Mouse (Mus musculus) myocyte (in vitro differentiated cells): ENCODE measurements at regions not wholly inside any gene's neighbourhood (a gene's known extent, or its start where the extent isn't known, plus 50 kb on each side); places are given as distances from the start of the nearest gene placed in this dataset.

Source experiments
- H3K27me3 ChIP-seq: one replicate; pipeline ENCODE4 v1.6.1; 2011; ENCODE audit not compliant: control insufficient read depth, insufficient read depth, insufficient read length
- H3K36me3 ChIP-seq: one replicate; pipeline ENCODE4 v1.6.1; 2011; ENCODE audit not compliant: control insufficient read depth, insufficient read depth
- H3K4me2 ChIP-seq: one replicate; pipeline ENCODE4 v1.6.1; 2011; ENCODE audit warnings: low read depth, control low read depth
- H3K4me3 ChIP-seq: one replicate; pipeline ENCODE4 v1.5.1; 2011; ENCODE audit warnings: mild to moderate bottlenecking, control low read depth, moderate library complexity
- H3K79me2 ChIP-seq: one replicate; pipeline ENCODE4 v1.6.1; 2011; ENCODE audit not compliant: control insufficient read depth, insufficient read depth
- H3ac ChIP-seq: one replicate; pipeline ENCODE4 v1.6.1; 2011; ENCODE audit not compliant: control insufficient read depth, insufficient read length
- CEBPB ChIP-seq: IDR thresholded peaks from 2 replicates; pipeline ENCODE4 v1.6.1; 2011; ENCODE audit warnings: mild to moderate bottlenecking, moderate library complexity; ENCODE audit not compliant: poor library complexity, insufficient read depth, severe bottlenecking
- E2F4 ChIP-seq: IDR thresholded peaks from one replicate; pipeline ENCODE4 v1.6.1; 2011; ENCODE audit warnings: mild to moderate bottlenecking, control low read depth, moderate library complexity; ENCODE audit not compliant: insufficient read depth
- MAX ChIP-seq: IDR thresholded peaks from one replicate; pipeline ENCODE4 v1.6.1; 2011; ENCODE audit warnings: low read depth, mild to moderate bottlenecking, control low read depth
- MYOD1 ChIP-seq, 3 experiments: IDR thresholded peaks; one replicate each; pipeline ENCODE4 v1.6.1; 2011; ENCODE audit warnings: control low read depth in 2 of 3, low read depth in 2 of 3, mild to moderate bottlenecking in 2 of 3, moderate library complexity in 1 of 3; ENCODE audit not compliant: insufficient read length in 2 of 3, control insufficient read depth in 1 of 3
- MYOG ChIP-seq, 3 experiments: IDR thresholded peaks; one replicate each; pipeline ENCODE4 v1.6.1; 2011; ENCODE audit warnings: control low read depth in 2 of 3, low read depth in 2 of 3, mild to moderate bottlenecking in 2 of 3; ENCODE audit not compliant: insufficient read length in 2 of 3, control insufficient read depth in 1 of 3, insufficient read depth in 1 of 3
- POLR2A ChIP-seq: IDR thresholded peaks from one replicate; pipeline ENCODE4 v1.6.1; 2011; ENCODE audit warnings: low read depth, mild to moderate bottlenecking, control low read depth, moderate library complexity; ENCODE audit not compliant: insufficient read length
- POLR2AphosphoS2 ChIP-seq: IDR thresholded peaks from one replicate; pipeline ENCODE4 v1.6.1; 2011; ENCODE audit warnings: low read depth, control low read depth; ENCODE audit not compliant: insufficient read length
- REST ChIP-seq: IDR thresholded peaks from one replicate; pipeline ENCODE4 v1.6.1; 2011; ENCODE audit warnings: mild to moderate bottlenecking, control low read depth, moderate library complexity; ENCODE audit not compliant: insufficient read depth, insufficient read length
- SRF ChIP-seq: IDR thresholded peaks from one replicate; pipeline ENCODE4 v1.6.1; 2011; ENCODE audit warnings: low read depth; ENCODE audit not compliant: control insufficient read depth, insufficient read length
- TCF12 ChIP-seq: IDR thresholded peaks from one replicate; pipeline ENCODE4 v1.6.1; 2011; ENCODE audit warnings: mild to moderate bottlenecking, control low read depth; ENCODE audit not compliant: poor library complexity, insufficient read depth, severe bottlenecking
- TCF3 ChIP-seq: IDR thresholded peaks from one replicate; pipeline ENCODE4 v1.6.1; 2011; ENCODE audit warnings: low read depth, control low read depth; ENCODE audit not compliant: insufficient read length
- USF1 ChIP-seq: IDR thresholded peaks from one replicate; pipeline ENCODE4 v1.6.1; 2011; ENCODE audit warnings: low read depth, mild to moderate bottlenecking, control low read depth, moderate library complexity

DNA sequence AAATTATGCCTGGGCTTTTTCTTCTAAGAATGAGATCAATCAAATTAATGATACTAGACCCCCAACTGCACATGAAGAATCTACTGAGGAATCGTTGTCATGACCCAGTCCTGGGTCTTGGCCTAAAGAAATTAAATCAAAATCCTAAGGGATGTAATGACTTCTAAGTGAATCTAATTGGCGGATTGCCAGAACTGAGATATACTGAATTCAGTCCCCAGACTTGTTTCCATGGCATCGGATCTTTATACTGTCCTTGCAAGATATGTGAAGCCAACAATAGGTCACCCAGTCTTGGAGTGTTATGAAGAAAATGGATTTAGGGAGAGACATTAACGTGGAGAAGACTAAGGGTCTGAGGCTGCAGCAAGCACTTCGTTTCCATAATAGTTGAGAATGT lies 360.4 kb upstream of the Kif18a start:
- Histone ChIP-seq H3K36me3 (no peaks in the 10 kb centered on the region), H3K79me2 (no peaks in the 10 kb centered on the region), H3K4me2 (no peak overlapping the region), H3ac (no peak overlapping the region), H3K27me3 (no peaks in the 10 kb centered on the region), H3K4me3 (no peak overlapping the region)
- TF ChIP-seq MYOG (IDR thresholded peaks at IDR 0.05; ENCODE audit: control insufficient read depth in 1 of 3, insufficient read depth in 1 of 3, insufficient read length in 2 of 3, low read depth in 2 of 3) (no peak), MYOD1 (IDR thresholded peaks at IDR 0.05; ENCODE audit: control insufficient read depth in 1 of 3, insufficient read length in 2 of 3, low read depth in 2 of 3) (no peak), SRF (no peak)

DNA sequence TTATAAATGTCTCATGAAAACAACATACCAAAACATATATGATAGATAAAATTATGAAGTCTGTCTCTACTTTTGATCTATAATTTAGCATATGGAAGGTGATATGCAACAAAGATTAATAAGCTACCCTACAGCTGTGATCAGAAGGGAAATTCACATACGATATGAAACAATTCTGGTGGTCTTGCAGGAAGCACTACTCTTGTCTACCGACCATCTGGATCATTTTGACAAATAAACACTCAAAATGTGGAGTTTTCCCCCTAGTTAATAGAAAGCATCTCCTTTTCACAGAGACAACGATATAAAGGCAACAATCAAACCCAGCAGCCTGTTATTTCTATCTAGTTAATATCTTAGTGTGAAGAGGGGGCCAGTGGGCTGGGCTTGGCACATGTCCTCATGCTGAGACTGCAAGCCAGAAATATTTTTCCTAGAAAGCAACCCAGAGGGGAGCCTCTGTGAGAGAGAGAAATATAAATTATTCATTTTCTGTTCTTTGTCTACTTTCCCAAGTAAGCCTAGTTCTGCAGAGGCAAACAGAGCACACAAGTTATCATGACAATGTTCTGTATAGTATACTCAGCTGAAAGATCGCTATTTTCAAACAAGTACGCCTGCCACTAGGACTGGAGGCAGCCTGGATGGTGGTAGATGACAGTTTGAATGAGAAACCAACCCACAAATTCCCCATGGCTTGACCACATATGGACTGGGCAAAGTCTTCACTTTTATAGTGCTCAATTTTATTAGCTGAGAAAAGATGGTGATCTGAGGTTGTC lies 344.4 kb upstream of the Kif18a start:
- Histone ChIP-seq H3K27me3 (no peaks in the 10 kb centered on the region), H3ac (no peak overlapping the region), H3K79me2 (no peaks in the 10 kb centered on the region), H3K4me3 (no peak overlapping the region), H3K36me3 (no peaks in the 10 kb centered on the region), H3K4me2 (no peak overlapping the region)
- TF ChIP-seq CEBPB (no peak), E2F4 (no peak), MYOD1 (IDR thresholded peaks at IDR 0.05; ENCODE audit: control insufficient read depth in 1 of 3, insufficient read length in 2 of 3, low read depth in 2 of 3) (no peak), SRF (no peak), MYOG (IDR thresholded peaks at IDR 0.05; ENCODE audit: control insufficient read depth in 1 of 3, insufficient read depth in 1 of 3, insufficient read length in 2 of 3, low read depth in 2 of 3) (no peak), USF1 (no peak), TCF12 (no peak), POLR2AphosphoS2 (no peak), REST (no peak), POLR2A (no peak), MAX (no peak), TCF3 (no peak)

GRCm38 (mm10) chr2:108980921-108981320 lies 299.6 kb upstream of the Kif18a start:
- TF ChIP-seq USF1 (no peak), MAX (no peak), MYOG (IDR thresholded peaks at IDR 0.05; ENCODE audit: control insufficient read depth in 1 of 3, insufficient read depth in 1 of 3, insufficient read length in 2 of 3, low read depth in 2 of 3) (no peak), CEBPB (no peak), REST (no peak), POLR2A (no peak), TCF12 (no peak), E2F4 (no peak), SRF (no peak), POLR2AphosphoS2 (no peak), TCF3 (no peak), MYOD1 (IDR thresholded peaks at IDR 0.05; ENCODE audit: control insufficient read depth in 1 of 3, insufficient read length in 2 of 3, low read depth in 2 of 3) (no peak)
- no peak overlapping the region for H3K4me3 ChIP-seq

DNA sequence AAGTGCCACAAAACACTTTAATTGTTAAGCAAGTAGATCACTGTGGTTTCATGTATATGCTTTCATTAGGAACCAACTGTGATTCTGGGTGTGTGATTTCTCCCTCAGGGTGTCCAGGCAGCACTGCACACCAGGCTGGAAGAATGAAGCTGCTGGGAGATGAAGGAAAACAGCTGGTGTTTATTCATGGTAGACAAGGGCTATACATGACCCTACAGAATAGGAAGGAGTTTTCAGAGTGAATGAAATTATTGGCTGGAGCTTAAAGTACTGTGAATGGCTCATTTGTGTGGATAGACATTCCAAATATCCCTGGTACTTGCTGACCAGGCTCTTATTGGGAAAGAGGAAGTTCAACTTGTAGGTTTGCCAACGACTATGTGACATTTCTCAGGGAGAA lies 264.3 kb upstream of the Kif18a start:
- H3ac ChIP-seq, result no peak overlapping the region
- no peaks in the 10 kb centered on the region for H3K27me3 ChIP-seq
- H3K36me3 ChIP-seq, result no peaks in the 10 kb centered on the region
- H3K4me3 ChIP-seq, result no peak overlapping the region
- H3K79me2 ChIP-seq, result no peaks in the 10 kb centered on the region
- no peak for TF ChIP-seq TCF12
- no peak for TF ChIP-seq REST
- no peak for TF ChIP-seq MAX
- no peak for TF ChIP-seq MYOG (IDR thresholded peaks at IDR 0.05; ENCODE audit: control insufficient read depth in 1 of 3, insufficient read depth in 1 of 3, insufficient read length in 2 of 3, low read depth in 2 of 3)
- no peak for TF ChIP-seq SRF
- TF ChIP-seq POLR2A, result no peak
- no peak for TF ChIP-seq USF1
- no peak for TF ChIP-seq E2F4
- no peak for TF ChIP-seq POLR2AphosphoS2
- no peak for TF ChIP-seq CEBPB
- no peak for TF ChIP-seq TCF3
- TF ChIP-seq MYOD1 (IDR thresholded peaks at IDR 0.05; ENCODE audit: control insufficient read depth in 1 of 3, insufficient read length in 2 of 3, low read depth in 2 of 3), result no peak
- no peak overlapping the region for H3K4me2 ChIP-seq

More at GRCm38 (mm10) chr2:108980921-108981320, 299.6 kb upstream of the Kif18a start:
- Histone ChIP-seq H3K36me3 (no peaks in the 10 kb centered on the region), H3K79me2 (no peaks in the 10 kb centered on the region), H3K27me3 (no peaks in the 10 kb centered on the region), H3ac (no peak overlapping the region), H3K4me2 (no peak overlapping the region)
